ENCODE assay signal across 8 mouse cellular contexts in the genomic region with DNA sequence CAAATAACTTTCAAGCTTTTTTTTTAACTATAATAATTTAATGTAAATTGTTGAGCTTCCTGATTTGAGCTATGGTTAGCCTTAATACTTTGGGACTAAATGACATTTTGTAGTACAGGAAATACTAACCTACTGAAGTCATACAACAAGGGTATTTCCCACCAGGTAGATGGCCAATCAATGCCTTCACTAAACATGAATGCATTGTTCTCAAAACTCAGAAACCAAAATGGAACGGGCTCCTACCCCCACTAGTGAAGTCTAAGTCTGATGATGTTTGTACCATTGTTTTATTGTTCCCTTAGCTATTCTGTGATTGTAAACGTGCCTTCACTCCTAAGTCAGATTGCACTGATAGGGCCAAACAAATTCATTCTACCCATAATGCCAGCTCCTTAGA.
"Had no signal": no experiment of that assay in that cellular context is flagged by ENCODE, and none has a peak within 500 bp of the region (broad histone marks: within the 10 kb centered on the region; RNA-seq: fewer than 3 reads in every experiment).

No protein-coding gene starts in this region.

- ATAC-seq: midbrain, embryonic 16.5 days had no signal

- DNase-seq: kidney, adult 2 months; kidney, postnatal 25 days; layer of hippocampus, postnatal 36 days; liver; lung, adult 18-20 months; thymus, adult 2 months; thymus, postnatal 25 days had no signal
